Mouse (Mus musculus): ENCODE results near the gene Slc38a5.

Gene Slc38a5

DNA sequence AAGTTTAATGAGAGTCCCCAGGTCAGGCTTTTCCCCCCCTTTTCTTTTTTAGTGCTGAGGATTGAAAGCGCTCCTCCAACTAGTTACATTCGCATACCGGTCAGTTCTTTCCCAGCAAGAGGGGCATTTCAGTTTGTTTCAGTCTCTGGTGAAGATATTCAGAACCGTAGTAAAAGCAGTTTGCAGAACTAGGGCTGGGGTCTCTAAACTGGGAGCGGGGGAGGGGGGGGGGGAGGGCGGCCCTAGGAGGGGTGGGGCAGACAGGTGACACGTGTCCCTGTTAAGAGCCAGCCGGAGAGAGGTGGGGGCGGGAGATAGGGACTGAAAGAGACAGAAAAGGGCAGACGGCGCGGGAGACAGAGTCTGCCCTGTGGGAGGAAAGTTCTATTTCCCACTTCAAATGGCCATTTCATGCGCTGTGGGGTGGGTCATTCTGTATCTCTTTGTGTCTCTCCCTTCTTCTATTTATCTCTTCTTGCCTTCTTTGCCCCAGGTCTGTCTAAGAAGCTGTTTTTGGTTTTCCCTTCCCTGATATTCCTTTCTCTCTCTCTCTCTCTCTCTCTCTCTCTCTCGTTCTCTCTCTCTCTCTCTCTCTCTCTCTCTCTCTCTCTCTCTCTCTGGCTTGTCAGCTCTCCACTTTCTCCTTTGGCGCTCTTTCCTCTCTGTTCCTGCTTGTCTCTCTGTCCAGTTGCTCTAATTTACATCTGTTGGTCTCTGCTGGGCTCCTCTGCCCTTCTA lies at the start of gene Slc38a5:
Gene Slc38a5 (plus strand): TSS at position 51 of the 738 bp plus-strand sequence.
- no peak for DNase-seq

GRCm38 (mm10) chrX:8222296-8222677 lies 48.6 kb upstream of the Slc38a5 start:
- DNase-seq = no peak

GRCm38 (mm10) chrX:8222678-8223421 lies 48.1 kb upstream of the Slc38a5 start:
- DNase-seq = peak in 1 of 2 experiments; percentile 21

- no peak for DNase-seq
Observed at GRCm38 (mm10) chrX:8223473-8223872, 47.5 kb upstream of the Slc38a5 start.

DNA sequence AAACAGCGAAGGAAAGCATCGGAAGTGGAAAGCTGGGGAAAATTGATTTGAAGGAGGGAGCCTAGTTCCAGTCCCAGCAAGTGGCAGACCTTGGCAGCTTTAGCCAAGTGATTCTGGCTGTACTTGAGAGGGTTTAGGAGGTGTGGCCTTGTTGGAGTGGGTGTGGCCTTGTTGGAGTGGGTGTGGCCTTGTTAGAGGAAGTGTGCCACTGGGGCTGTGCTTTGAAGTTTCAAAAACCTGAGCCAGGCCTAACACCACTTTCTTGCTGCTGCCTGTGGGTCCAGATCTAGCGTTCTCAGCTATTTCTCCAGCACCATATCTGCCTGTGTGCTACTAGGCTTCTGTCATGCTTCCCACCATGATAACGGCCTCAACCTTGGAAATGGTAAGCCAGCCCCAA lies 40.7 kb upstream of the Slc38a5 start:
- DNase-seq = no peak

DNA sequence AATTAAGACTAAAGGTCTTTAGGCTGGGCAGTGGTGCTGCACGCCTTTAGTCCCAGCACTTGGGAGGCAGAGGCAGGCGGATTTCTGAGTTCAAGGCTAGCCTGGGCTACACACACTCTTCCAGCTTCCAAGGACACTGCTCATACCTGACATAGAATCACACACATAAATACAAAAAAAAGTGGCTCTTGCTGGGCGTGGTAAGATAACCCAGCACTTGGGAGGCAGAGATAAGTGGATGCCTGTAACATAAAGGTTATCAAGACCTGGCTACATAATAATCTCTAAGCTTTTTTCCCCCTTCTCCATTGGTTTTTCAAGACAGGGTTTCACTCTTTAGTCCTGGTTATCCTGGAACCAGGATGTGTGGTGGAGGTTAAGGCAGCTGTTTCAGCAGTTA lies 37.3 kb upstream of the Slc38a5 start:
- no peak for DNase-seq

- no peak for DNase-seq
Observed at GRCm38 (mm10) chrX:8236704-8237103, 34.2 kb upstream of the Slc38a5 start.

DNA sequence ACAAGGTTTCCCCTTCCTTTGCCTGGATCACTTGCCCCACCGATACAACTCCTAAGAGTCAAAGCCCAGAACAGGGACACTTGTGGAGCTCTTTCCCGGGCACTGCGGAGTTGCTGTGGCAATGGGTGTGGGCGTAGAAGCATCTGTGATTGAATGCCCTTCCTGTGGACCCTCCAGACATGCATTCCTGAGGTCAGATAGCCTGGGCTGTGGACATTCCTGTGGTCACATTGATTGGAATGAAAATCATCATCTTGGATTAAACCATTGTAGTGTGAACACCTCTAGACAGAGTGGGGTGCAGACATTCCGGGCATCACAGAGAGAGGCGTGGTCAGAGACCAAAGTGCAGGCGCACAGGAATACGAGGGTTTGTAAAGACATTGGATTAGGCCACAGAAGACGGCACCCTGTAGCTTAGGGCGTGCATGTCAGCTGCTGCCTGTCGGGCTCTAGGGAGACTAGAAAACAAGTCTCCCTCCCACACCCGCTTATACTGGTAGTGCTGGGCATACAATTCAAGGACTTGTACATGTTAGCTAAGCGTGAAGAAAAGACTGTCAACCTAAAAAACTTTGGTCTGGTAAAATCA lies 32.0 kb upstream of the Slc38a5 start:
- DNase-seq = peak in 1 of 2 experiments; percentile 28

DNA sequence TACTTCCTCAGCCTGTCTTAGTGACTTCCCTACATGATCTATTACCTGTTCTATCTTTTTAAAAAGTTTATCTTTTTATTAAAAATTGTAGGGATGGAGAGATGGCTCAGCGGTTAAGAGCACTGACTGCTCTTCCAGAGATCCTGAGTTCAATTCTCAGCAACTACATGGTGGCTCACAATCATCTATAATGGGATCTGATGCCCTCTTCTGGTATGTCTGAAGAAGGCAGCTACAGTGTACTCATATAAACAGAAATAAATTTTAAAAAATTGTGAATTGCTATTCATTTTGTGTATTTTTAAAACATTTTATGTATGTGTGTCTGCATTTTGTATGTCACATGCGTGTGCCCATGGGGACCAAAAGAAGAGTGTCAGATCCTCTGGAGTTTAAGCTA lies 23.3 kb upstream of the Slc38a5 start:
- no peak for DNase-seq

- peak; percentile 7 to 48 for DNase-seq
Observed at GRCm38 (mm10) chrX:8248542-8249120, 22.3 kb upstream of the Slc38a5 start.

- no peak for DNase-seq
Observed at GRCm38 (mm10) chrX:8251789-8252333, 19.1 kb upstream of the Slc38a5 start.

GRCm38 (mm10) chrX:8252334-8253285 lies 18.3 kb upstream of the Slc38a5 start, which contains the start of gene Ftsj1:
Gene Ftsj1 (minus strand): TSS chrX:8252406.
- peak; percentile 85 to 86 for DNase-seq

DNA sequence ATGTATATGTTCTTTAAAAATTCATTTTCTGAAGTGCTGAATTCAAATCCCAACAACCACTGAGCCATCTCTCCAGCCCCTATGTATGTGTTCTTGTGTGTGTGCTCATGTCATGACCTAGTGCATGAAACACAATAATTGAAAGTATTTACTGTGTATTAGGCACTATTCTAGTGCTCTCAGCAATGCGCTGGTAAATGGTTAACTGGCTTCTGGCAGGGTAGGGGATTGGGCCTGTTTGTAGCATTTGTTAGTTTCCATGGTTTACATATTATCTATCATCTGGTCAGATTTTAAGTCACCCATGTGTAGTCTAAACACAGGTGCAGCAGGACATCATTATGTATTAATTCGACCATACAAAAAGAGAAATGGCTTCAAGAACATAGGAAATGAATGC lies 17.2 kb upstream of the Slc38a5 start:
- no peak for DNase-seq

DNA sequence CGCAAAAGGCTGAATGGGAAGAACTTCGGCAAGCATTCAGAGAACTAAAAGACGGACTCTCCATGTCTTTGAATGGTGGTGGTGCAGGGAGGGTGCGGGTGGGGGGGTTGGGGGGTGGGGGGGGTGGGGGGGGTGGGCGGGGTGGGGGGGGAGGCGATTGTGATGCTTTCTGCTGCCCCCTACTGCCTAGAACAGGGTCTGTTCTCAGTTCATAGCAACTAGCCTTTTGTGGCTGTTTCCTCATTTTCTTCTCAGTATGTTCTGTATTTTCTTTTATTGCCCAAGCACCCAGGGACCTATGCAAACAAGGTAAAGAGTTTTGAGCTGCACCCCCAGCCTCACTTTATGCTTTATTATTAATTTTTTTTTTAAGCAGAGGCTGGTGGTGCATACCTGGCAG lies 15.1 kb upstream of the Slc38a5 start:
- DNase-seq = no peak

- DNase-seq = no peak
Observed at GRCm38 (mm10) chrX:8259478-8259877, 11.5 kb upstream of the Slc38a5 start.

GRCm38 (mm10) chrX:8263156-8263804 lies 7.7 kb upstream of the Slc38a5 start:
- no peak for DNase-seq

DNA sequence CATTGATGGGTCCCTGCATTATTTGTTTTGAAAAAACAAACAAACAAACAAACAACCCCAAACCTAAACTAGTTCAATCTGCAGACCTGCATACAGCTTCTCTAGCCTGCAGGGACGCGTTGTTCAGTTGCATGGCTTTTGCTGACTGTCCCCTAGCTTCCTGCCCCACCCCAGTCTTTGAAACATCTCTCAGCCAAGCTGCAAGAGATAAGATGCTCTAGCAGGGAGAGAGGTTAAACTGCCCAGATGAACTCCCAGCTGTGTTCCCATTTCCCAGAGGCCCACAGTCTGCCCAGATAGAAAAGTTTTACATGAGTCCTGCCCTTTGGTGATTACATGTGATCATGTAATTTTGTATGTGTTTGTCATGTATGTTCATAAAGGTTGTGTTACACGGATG lies 6.7 kb upstream of the Slc38a5 start:
- no peak for DNase-seq

DNA sequence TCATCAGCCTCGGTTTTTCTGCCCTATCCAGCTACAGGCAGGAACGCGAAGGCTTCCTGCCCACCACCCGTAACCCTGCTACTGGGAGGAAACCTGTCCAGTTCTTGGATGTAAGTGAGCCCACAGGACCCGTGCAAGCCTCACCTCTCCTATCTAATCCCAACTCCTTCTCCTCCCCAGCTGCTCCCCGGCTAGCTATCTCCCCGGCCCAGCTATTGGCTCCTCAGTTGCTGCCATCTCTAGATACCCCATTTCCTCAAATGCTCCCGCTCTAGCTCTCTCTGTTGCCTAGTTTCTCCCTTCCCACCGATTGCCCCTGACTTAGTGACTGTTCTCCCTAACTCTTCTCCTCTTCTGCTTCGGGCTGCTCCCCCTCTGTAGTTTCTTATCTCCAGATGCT lies 1.1 kb downstream of the Slc38a5 start:
- DNase-seq = no peak

- peak; percentile 46 to 80 for DNase-seq
Observed at GRCm38 (mm10) chrX:8274056-8274455, 3.1 kb downstream of the Slc38a5 start.

GRCm38 (mm10) chrX:8288621-8289020 lies 17.7 kb downstream of the Slc38a5 start:
- DNase-seq = no peak

DNA sequence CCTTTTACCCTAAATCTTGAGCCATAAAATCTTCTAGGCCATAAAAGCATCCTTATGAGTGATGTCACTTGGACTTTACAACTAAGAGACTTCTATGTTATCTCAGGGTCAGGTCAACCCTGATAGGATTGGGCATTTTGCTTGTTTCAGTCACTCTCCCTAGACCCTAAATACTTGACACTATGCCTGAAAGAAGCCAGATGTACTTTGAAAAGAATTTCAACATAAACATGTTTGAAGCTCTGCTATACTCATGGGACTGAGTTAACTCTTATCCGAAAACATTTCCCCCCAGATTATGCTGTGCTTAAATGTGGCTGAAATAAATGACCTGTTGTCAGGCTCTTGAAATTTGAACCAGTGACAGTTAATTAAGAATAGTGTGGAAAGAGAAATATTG lies 38.4 kb downstream of the Slc38a5 start:
- no peak for DNase-seq
